Mouse (Mus musculus) c-Kit-negative CD71-positive TER-119-positive erythroid progenitor cells, embryonic 14.5 days (primary cell): ENCODE measurements around the gene Ralgps1.
"Not testable (repeated sequence)": the region's sequence is repeated elsewhere in the genome, so short reads cannot be mapped to it uniquely, and the experiment has no call there.

Experiments
- DNase-seq: peaks from one replicate; pipeline ENCODE4 v3.0.0-alpha.2; 2013; ENCODE audit warnings: low read depth, low spot score

The Ralgps1 gene

DNA sequence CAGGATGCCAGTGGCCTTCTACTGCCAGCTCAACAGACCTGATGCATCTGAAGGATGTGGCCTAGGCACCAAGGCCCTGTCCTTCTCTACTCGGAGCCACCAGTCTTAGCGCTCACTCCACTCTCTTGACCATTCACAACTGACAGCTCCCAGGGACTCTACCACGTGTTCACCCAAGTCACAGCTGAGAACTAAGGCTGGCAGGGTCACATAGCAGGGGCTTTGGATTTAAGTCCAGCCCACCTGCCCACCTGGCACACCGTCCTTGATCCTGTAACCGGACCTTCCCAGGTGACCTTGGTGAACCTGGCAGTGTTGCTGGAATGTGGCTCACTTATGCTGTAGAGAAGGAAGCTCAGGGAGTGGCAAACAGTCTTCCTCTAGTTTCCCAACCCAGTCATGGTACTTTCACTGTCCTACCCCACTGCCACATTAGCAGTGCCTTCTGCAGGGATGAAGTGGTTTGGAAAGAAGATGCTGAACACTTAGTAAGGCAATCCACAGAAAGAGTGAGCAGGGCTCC, 156.0 kb downstream of the Ralgps1 start:
- DNase-seq: no peak

GRCm38 (mm10) chr2:33211263-33211662, 160.0 kb downstream of the Ralgps1 start:
- not testable (repeated sequence) for DNase-seq

DNA sequence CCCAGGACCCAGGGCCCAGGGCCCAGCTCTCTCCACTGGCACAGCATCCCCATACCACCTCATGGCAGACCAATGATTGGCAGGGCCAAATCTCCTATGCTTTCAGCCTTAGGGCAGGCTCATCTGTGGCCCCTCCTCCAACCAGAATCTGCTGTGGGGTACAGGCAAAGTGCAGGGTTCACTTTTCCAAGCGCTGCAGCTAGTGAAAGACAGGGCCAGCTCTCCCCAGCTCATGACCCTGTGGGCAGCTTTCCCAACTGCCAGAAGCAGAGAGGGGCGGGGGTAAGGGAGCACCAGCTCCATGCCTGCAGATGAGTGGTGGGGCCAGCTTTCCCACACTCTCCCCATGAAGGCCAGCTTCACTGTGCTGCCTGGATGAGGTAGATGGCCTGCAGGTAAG, 160.4 kb downstream of the Ralgps1 start:
- DNase-seq: no peak

DNA sequence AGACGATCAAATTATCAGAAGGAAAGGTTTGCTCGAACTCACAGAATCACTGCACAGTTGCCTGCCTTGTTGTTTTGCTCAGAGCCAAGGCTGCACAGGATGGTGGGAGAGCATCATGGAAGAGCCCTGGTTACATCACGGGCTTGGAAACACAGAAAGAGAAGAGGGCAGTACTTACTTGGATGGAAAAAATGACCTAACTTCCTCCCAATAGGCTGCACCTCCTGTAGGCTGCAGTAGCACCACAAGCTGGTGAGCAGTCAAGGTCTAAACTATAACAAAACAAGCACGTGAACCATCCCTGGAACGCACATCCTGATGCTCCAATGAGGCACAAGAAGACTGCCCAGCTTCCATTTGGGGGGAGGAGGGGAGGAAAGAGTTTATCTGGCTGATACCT, 163.2 kb downstream of the Ralgps1 start:
- DNase-seq: no peak

DNA sequence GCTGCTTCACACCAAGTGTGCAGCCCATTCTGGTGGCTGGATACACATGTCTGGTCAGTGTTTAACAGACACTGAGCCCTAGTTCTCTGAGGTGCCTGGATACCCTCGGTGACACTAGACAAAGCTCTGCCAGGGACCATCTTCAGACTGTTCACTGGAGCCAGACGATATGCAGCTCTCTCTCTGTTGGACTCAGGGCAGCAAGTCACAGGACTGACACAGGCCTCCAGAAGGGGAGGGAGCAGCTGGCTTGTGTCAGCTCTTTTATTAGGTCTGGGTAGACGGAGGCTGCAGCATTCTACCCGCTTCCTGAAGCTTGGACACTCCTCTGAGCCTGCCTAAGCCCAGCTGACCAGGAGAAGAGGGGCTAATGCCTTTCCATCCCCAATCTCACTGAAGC, 164.2 kb downstream of the Ralgps1 start:
- DNase-seq: no peak

DNA sequence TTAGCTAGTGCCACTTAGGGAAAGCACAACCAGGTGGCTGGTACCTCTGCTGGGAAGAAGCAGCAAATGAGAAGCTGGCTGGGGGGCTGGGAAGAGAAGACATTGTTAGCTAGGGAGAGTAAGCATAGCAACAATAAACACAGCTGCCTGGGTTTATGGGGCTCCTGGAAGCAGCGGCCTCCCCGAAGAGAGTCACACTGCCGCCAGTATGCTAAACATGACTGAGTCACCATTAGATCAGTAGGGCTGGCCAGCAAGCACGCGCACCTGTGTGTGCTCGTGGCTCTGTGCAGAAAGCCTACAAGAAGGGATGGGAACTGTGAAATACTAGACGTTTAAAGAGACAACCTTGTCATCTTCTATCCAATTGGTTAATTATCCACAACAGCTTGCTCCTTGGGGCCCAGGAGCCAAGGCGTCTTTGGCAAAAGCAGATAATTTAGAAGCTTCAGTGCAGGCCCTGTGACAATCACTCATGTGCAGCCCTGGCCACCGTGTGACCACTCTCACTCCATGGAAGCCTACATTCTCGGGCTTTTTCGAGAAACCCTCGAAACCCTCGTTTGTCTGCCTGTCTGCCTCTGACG, 165.3 kb downstream of the Ralgps1 start:
- DNase-seq: no peak

GRCm38 (mm10) chr2:33204980-33205379, 166.3 kb downstream of the Ralgps1 start:
- no peak for DNase-seq

- DNase-seq: no peak
Measured at GRCm38 (mm10) chr2:33203284-33203683, 168.0 kb downstream of the Ralgps1 start.

GRCm38 (mm10) chr2:33200368-33201068, 170.8 kb downstream of the Ralgps1 start:
- DNase-seq: no peak

GRCm38 (mm10) chr2:33189976-33190375, 181.3 kb downstream of the Ralgps1 start:
- no peak for DNase-seq

DNA sequence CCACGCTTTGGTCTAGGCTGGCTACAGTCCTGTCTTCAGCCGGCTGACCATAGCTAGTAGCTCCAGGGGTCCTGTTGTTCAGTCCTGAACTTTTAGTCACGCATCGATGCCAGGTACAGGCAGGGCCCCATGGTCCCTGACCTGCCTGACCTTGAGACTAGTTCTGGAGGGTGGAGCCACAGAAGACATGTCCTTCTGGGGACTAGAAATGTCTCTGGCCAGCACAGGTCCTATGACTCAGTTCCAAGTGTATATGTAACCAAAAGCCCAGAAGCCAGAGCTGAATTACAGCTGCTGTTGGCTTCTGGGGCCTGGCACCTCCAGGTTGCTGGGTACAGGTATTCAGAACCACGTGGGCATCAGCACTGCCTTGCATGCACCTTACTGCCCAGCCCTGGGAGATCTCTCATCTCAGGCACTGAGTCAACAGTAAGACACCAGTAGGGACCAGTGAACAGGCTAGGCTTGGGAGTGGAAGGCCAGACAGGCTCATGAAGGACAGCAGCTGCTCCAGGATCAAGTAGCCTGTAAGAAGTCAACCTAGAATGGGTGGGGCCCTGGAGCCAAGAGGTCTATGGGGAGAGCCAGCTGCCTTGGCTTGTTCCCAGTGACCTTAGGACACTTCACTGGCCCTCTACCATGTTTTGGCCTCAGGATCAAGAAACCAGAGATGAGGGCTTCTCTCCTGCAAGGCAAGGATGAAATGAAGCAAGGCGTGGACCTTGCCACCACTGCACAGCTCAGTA, 182.2 kb downstream of the Ralgps1 start:
- DNase-seq: no peak

DNA sequence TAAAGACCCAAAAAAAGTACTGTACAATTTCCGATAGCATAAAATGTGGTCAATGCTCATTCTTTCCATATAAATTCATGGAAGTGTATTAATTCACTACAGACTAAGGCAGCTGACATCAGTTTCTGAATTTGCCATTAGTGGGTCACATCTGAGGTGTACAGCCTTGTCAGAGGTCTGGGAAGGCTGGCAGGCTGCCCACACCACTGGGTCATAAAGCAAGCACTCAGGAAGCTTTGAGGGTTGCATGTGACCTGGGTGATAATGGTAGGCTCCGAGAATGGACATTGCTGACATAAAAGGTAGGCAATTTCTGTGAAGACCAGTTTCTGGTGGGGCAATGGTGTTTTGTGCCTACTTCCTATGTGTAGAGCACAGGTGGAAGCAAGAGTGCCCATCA, 183.4 kb downstream of the Ralgps1 start:
- DNase-seq: no peak

DNA sequence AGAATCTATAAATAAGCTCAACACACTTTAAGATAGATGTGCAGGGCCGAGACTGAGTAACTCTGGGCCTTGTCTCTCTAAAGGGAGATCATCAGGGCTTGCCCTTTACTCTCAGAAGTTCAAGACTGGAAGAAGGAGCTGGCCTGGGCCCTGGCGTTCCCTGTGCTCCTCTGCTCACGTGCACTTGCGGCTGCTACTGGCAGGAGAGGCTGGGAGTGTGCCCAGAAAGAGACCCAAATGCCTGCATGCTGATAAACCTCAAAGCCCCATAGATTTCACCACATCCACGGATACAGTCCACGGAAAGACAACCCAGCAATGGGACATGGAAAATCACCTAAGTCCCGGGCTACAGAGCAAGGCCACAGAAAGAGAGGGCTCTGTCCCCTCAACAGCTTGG, 184.8 kb downstream of the Ralgps1 start:
- DNase-seq: no peak

DNA sequence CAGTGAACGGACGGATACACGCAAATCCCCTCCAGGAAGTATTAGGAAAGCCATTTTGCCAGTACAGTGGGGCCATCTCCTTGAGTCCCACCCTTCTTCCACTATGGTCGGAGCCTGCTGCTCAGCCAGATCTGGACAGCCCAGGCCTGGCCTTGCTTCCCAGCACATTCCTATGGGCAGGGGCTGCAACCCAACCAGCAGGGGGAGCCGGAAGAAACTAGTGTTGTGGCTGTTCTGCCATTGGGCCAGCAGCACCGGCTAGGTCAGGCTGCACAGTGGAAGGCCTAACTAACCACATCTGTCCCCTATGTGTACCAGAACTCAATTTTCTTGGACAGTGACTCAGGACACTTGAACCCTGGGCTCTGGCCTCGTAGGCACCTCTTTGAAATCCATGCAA, 186.0 kb downstream of the Ralgps1 start:
- no peak for DNase-seq

GRCm38 (mm10) chr2:33184641-33185040, 186.6 kb downstream of the Ralgps1 start:
- no peak for DNase-seq

DNA sequence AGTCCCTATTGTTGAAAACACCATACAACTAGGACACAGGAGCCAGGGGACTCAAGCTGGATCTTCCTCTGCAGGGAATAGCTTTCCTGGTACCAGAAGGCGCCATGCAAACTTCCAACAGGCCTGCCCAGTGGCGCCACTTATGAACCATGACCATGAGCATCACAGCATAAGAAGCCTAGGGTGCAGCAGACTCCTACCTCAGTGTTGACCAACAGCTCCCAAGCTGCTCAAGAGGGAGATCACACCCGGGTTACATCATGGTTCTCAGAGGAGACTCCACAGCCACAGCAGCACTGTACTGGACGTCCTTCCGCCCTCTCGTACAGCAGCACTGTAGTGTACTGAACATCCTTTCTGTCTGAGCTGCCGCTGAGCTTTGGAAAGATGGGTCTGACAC, 188.0 kb downstream of the Ralgps1 start:
- DNase-seq: no peak

DNA sequence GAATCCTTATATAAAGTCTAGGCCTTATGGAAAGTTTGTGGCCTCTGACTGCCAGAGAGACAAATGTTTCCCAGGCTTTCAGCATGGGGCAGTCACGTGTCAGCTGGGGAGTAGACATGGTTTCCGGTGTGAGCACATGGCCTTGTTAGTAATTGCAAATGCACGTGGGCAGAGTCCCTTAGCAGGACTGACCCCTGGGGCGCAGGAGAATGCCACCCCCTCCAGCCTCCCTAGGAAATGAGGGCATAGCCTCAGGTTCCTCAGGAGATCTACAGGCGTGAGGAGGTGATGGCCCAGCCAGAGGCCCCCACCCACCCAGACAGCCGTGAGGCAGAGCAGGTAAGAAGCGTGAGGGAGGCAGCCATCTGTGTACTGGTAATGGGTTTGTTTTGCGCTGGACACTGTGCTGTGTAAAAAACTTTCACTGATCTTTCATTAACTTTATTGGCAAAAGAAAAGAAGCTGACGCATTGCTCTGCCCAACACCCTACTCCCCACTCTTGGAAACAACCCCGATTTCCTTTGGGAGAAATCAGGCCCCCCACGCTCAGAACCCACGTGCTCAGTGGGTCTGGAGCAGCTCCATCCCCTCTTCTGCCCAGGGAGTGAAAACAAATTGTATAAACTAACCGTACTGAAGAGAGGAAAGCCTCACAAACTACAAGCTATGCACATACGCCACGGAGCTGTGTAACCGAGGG, 191.2 kb downstream of the Ralgps1 start:
- DNase-seq: no peak

GRCm38 (mm10) chr2:33179171-33179929, 191.9 kb downstream of the Ralgps1 start:
- DNase-seq: no peak

- no peak for DNase-seq
Measured at GRCm38 (mm10) chr2:33178243-33178932, 192.9 kb downstream of the Ralgps1 start.

GRCm38 (mm10) chr2:33177443-33178242, 193.6 kb downstream of the Ralgps1 start:
- no peak for DNase-seq
